Mouse (Mus musculus): ENCODE measurements at regions not wholly inside any gene's neighbourhood (a gene's known extent, or its start where the extent isn't known, plus 50 kb on each side); places are given as distances from the start of the nearest gene placed in this dataset.

GRCm38 (mm10) chr6:98754487-98754886 is 411.9 kb upstream of the Gm765 start:
- no peak for TF ChIP-seq CTCF (IDR thresholded peaks at IDR 0.05; ENCODE audit: low read depth)
- TF ChIP-seq EP300 (IDR thresholded peaks at IDR 0.05; ENCODE audit: low read depth): no peak

All from liver, postnatal 0 days (tissue).